Mouse (Mus musculus) hindbrain, embryonic 15.5 days (tissue): ENCODE measurements around the gene Hip1. TPM values are rescaled to one million over a fixed set of nuclear protein-coding genes. Genes with fewer than 3 reads are reported as not detected.
A peak's percentile ranks its signal among the peaks of the same experiment; 100 is the strongest.

ENCODE experiments used
- ATAC-seq: fragments of 200-750 bp; cut with Nextera tagmentation; 2 replicates; pipeline ENCODE4 v1.8.0; 2017; ENCODE audit warnings: low read depth, moderate number of reproducible peaks, moderate TSS enrichment; ENCODE audit not compliant: low FRiP score
- H3K27ac ChIP-seq: fragments of 300-500 bp; sonication (generic); replicated peaks from 2 replicates; pipeline ENCODE4 v1.5.1; 2015; ENCODE audit warnings: mild to moderate bottlenecking, inconsistent platforms
- H3K27me3 ChIP-seq: fragments of 300-500 bp; sonication (generic); 2 replicates; pipeline ENCODE4 v1.6.1; 2015; ENCODE audit warnings: control low read depth, inconsistent platforms
- H3K36me3 ChIP-seq: fragments of 300-500 bp; sonication (generic); 2 replicates; pipeline ENCODE4 v1.6.1; 2015; ENCODE audit warnings: control low read depth, inconsistent platforms
- H3K4me1 ChIP-seq: fragments of 300-500 bp; sonication (generic); replicated peaks from 2 replicates; pipeline ENCODE4 v1.6.1; 2015; ENCODE audit warnings: control low read depth, inconsistent platforms
- H3K4me2 ChIP-seq: fragments of 300-500 bp; sonication (generic); 2 replicates; pipeline ENCODE4 v1.6.1; 2015; ENCODE audit warnings: moderate library complexity, mild to moderate bottlenecking, inconsistent platforms
- H3K4me3 ChIP-seq: fragments of 300-500 bp; sonication (generic); 2 replicates; pipeline ENCODE4 v1.5.1; 2015; ENCODE audit warnings: mild to moderate bottlenecking, inconsistent platforms
- H3K9ac ChIP-seq: fragments of 300-500 bp; sonication (generic); 2 replicates; pipeline ENCODE4 v1.6.1; 2015; ENCODE audit warnings: inconsistent platforms
- H3K9me3 ChIP-seq: fragments of 300-500 bp; sonication (generic); 2 replicates; pipeline ENCODE4 v1.6.1; 2016; ENCODE audit warnings: control low read depth, inconsistent platforms
- WGBS: fragments of 180-500 bp; shearing (Covaris S2); methylation state at CpG from one replicate; pipeline ENCODE4 v1.1.7; 2015; 5-methylcytosine and 5-hydroxymethylcytosine counted together
- polyA plus RNA-seq: library from polyadenylated mRNA; unstranded; fragments of >200 nt; fragmentation: Nextera tagmentation; extraction: Ambion mirVana; gene quantifications from 2 replicates; pipeline ENCODE4 v1.2.1, GENCODE M21; 2015

The Hip1 gene
- polyA plus RNA-seq, 1 experiment from 2014 or later = 39.1 TPM

GRCm38 (mm10) chr5:135408114-135408513 lies 136.8 kb downstream of the Hip1 start:
- no peak overlapping the region for H3K9ac ChIP-seq
- H3K4me1 ChIP-seq = peaks cover 8% of the 10 kb centered on the region; the same call in 1 of the 2 replicates
- H3K27ac ChIP-seq = no peak overlapping the region
- H3K36me3 ChIP-seq = peaks cover 18% of the 10 kb centered on the region
- no peak overlapping the region for H3K4me2 ChIP-seq
- no peaks in the 10 kb centered on the region for H3K9me3 ChIP-seq
- no peak overlapping the region for H3K4me3 ChIP-seq
- no peaks in the 10 kb centered on the region for H3K27me3 ChIP-seq
- 94% methylated on average over 4 of the region's 4 CpGs for WGBS
- ATAC-seq = no peak

GRCm38 (mm10) chr5:135405437-135405836 lies 139.5 kb downstream of the Hip1 start:
- H3K4me1 ChIP-seq = peaks cover 8% of the 10 kb centered on the region; the same call in 1 of the 2 replicates
- no peak overlapping the region for H3K4me3 ChIP-seq
- H3K9me3 ChIP-seq = no peaks in the 10 kb centered on the region
- H3K9ac ChIP-seq = no peak overlapping the region
- WGBS = 88% methylated on average over 9 of the region's 9 CpGs
- peaks cover 9% of the 10 kb centered on the region for H3K36me3 ChIP-seq
- no peak for ATAC-seq
- H3K27ac ChIP-seq = no peak overlapping the region
- H3K4me2 ChIP-seq = no peak overlapping the region
- no peaks in the 10 kb centered on the region for H3K27me3 ChIP-seq

GRCm38 (mm10) chr5:135404623-135405022 lies 140.3 kb downstream of the Hip1 start:
- Histone ChIP-seq H3K36me3 (peaks cover 4% of the 10 kb centered on the region; the same call in 1 of the 2 replicates), H3K4me1 (peaks cover 8% of the 10 kb centered on the region; the same call in 1 of the 2 replicates), H3K9me3 (no peaks in the 10 kb centered on the region), H3K4me2 (peak overlapping the region; percentile 40), H3K27me3 (no peaks in the 10 kb centered on the region), H3K27ac (no peak overlapping the region), H3K4me3 (0 out of 2 replicates have a peak overlapping the region, but pooled peaks have one; percentile 6), H3K9ac (no peak overlapping the region)
- 28% methylated on average over 20 of the region's 20 CpGs for WGBS
- ATAC-seq = peak; percentile 86

GRCm38 (mm10) chr5:135400244-135400643 lies 144.7 kb downstream of the Hip1 start:
- no peaks in the 10 kb centered on the region for H3K9me3 ChIP-seq
- WGBS = 5% methylated on average over 2 of the region's 2 CpGs
- no peak overlapping the region for H3K4me3 ChIP-seq
- no peak overlapping the region for H3K4me2 ChIP-seq
- no peak overlapping the region for H3K9ac ChIP-seq
- H3K27me3 ChIP-seq = no peaks in the 10 kb centered on the region
- no peaks in the 10 kb centered on the region for H3K36me3 ChIP-seq
- H3K27ac ChIP-seq = no peak overlapping the region
- peaks cover 8% of the 10 kb centered on the region; the same call in 1 of the 2 replicates for H3K4me1 ChIP-seq
- 0 out of 2 replicates have a peak, but pooled peaks have one; percentile 62 for ATAC-seq

- 79% methylated on average over 6 of the region's 6 CpGs for WGBS
- H3K4me3 ChIP-seq = no peak overlapping the region
- ATAC-seq = no peak
- no peaks in the 10 kb centered on the region for H3K36me3 ChIP-seq
- peaks cover 7% of the 10 kb centered on the region for H3K4me1 ChIP-seq
- H3K4me2 ChIP-seq = no peak overlapping the region
- H3K27ac ChIP-seq = no peak overlapping the region
- H3K9ac ChIP-seq = no peak overlapping the region
- H3K9me3 ChIP-seq = no peaks in the 10 kb centered on the region
- H3K27me3 ChIP-seq = no peaks in the 10 kb centered on the region
Measured at GRCm38 (mm10) chr5:135399382-135399781, 145.5 kb downstream of the Hip1 start.

GRCm38 (mm10) chr5:135395826-135396225 lies 149.1 kb downstream of the Hip1 start:
- Histone ChIP-seq H3K27ac (no peak overlapping the region), H3K9me3 (no peaks in the 10 kb centered on the region), H3K9ac (no peak overlapping the region), H3K4me1 (peaks cover 19% of the 10 kb centered on the region), H3K4me2 (no peak overlapping the region), H3K4me3 (no peak overlapping the region), H3K36me3 (peaks cover 14% of the 10 kb centered on the region), H3K27me3 (no peaks in the 10 kb centered on the region)
- no peak for ATAC-seq
- 51% methylated on average over 5 of the region's 5 CpGs for WGBS

- Histone ChIP-seq H3K4me3 (peak within 1 kb of the TSS; percentile 100), H3K36me3 (peaks cover 26% of the 10 kb centered on the region), H3K9ac (peak within 1 kb of the TSS; percentile 97), H3K4me1 (peaks cover 19% of the 10 kb centered on the region), H3K27ac (peak within 1 kb of the TSS; percentile 83), H3K9me3 (no peaks in the 10 kb centered on the region), H3K27me3 (no peaks in the 10 kb centered on the region), H3K4me2 (peak within 1 kb of the TSS; percentile 74)
- under 1% methylated on average over 77 of the region's 110 CpGs for WGBS
- peak; percentile 92 for ATAC-seq
Measured at GRCm38 (mm10) chr5:135394004-135394823, 150.7 kb downstream of the Hip1 start, which contains the start of gene Pom121. TSS of gene Pom121 (minus strand) at chr5:135394546.

- no peak overlapping the region for H3K27ac ChIP-seq
- H3K36me3 ChIP-seq = peaks cover 95% of the 10 kb centered on the region
- H3K4me2 ChIP-seq = no peak overlapping the region
- H3K9ac ChIP-seq = no peak overlapping the region
- no peak for ATAC-seq
- no peaks in the 10 kb centered on the region for H3K4me1 ChIP-seq
- H3K27me3 ChIP-seq = no peaks in the 10 kb centered on the region
- H3K4me3 ChIP-seq = no peak overlapping the region
- WGBS = 89% methylated on average over 10 of the region's 10 CpGs
- no peaks in the 10 kb centered on the region for H3K9me3 ChIP-seq
Measured at GRCm38 (mm10) chr5:135383771-135384170, 161.1 kb downstream of the Hip1 start.

- Histone ChIP-seq H3K4me2 (no peak overlapping the region), H3K4me3 (no peak overlapping the region), H3K27ac (no peak overlapping the region), H3K9ac (no peak overlapping the region), H3K27me3 (no peaks in the 10 kb centered on the region), H3K9me3 (no peaks in the 10 kb centered on the region), H3K36me3 (peaks cover 95% of the 10 kb centered on the region), H3K4me1 (no peaks in the 10 kb centered on the region)
- 94% methylated on average over 7 of the region's 7 CpGs for WGBS
- no peak for ATAC-seq
Measured at GRCm38 (mm10) chr5:135382746-135383145, 162.2 kb downstream of the Hip1 start.

- H3K4me1 ChIP-seq = no peaks in the 10 kb centered on the region
- H3K27me3 ChIP-seq = no peaks in the 10 kb centered on the region
- no peak overlapping the region for H3K27ac ChIP-seq
- H3K4me2 ChIP-seq = no peak overlapping the region
- no peaks in the 10 kb centered on the region for H3K9me3 ChIP-seq
- WGBS = 93% methylated on average over 10 of the region's 10 CpGs
- H3K36me3 ChIP-seq = peaks cover 94% of the 10 kb centered on the region
- H3K4me3 ChIP-seq = no peak overlapping the region
- H3K9ac ChIP-seq = no peak overlapping the region
- no peak for ATAC-seq
Measured at GRCm38 (mm10) chr5:135381356-135381925, 163.5 kb downstream of the Hip1 start.

- 96% methylated on average over 4 of the region's 4 CpGs for WGBS
- H3K9me3 ChIP-seq = no peaks in the 10 kb centered on the region
- no peak overlapping the region for H3K9ac ChIP-seq
- no peaks in the 10 kb centered on the region for H3K27me3 ChIP-seq
- peaks cover 99% of the 10 kb centered on the region for H3K36me3 ChIP-seq
- H3K4me1 ChIP-seq = no peaks in the 10 kb centered on the region
- H3K4me3 ChIP-seq = no peak overlapping the region
- H3K27ac ChIP-seq = no peak overlapping the region
- no peak overlapping the region for H3K4me2 ChIP-seq
- ATAC-seq = no peak
Measured at GRCm38 (mm10) chr5:135380681-135381080, 164.2 kb downstream of the Hip1 start.

- no peak overlapping the region for H3K4me2 ChIP-seq
- H3K36me3 ChIP-seq = peaks cover 93% of the 10 kb centered on the region
- peaks cover 2% of the 10 kb centered on the region; the same call in 1 of the 2 replicates for H3K4me1 ChIP-seq
- H3K27ac ChIP-seq = no peak overlapping the region
- no peaks in the 10 kb centered on the region for H3K9me3 ChIP-seq
- 58% methylated on average over 2 of the region's 2 CpGs for WGBS
- ATAC-seq = peak; percentile 13; the same call in 1 of the 2 replicates
- H3K4me3 ChIP-seq = no peak overlapping the region
- H3K27me3 ChIP-seq = no peaks in the 10 kb centered on the region
- H3K9ac ChIP-seq = no peak overlapping the region
Measured at GRCm38 (mm10) chr5:135376341-135376740, 168.6 kb downstream of the Hip1 start.
